Mouse (Mus musculus) forebrain, embryonic 15.5 days (tissue): ENCODE measurements around the gene Cd84. TPM values are rescaled to one million over a fixed set of nuclear protein-coding genes. Genes with fewer than 3 reads are reported as not detected.

ENCODE experiments used
- ATAC-seq: fragments of 200-750 bp; cut with Nextera tagmentation; replicated peaks from 2 replicates; pipeline ENCODE4 v1.8.0; 2017; ENCODE audit warnings: mild to moderate bottlenecking, moderate TSS enrichment, moderate library complexity
- H3K27ac ChIP-seq: fragments of 300-500 bp; sonication (generic); replicated peaks from 2 replicates; pipeline ENCODE4 v1.5.1; 2015; ENCODE audit warnings: mild to moderate bottlenecking, inconsistent platforms
- H3K27me3 ChIP-seq: fragments of 300-500 bp; sonication (generic); 2 replicates; pipeline ENCODE4 v1.6.1; 2015; ENCODE audit warnings: inconsistent platforms
- H3K36me3 ChIP-seq: fragments of 300-500 bp; sonication (generic); 2 replicates; pipeline ENCODE4 v1.6.1; 2015; ENCODE audit warnings: mild to moderate bottlenecking, inconsistent platforms
- H3K4me1 ChIP-seq: fragments of 300-500 bp; sonication (generic); 2 replicates; pipeline ENCODE4 v1.6.1; 2015; ENCODE audit warnings: inconsistent platforms
- H3K4me2 ChIP-seq: fragments of 300-500 bp; sonication (generic); replicated peaks from 2 replicates; pipeline ENCODE4 v1.6.1; 2015; ENCODE audit warnings: mild to moderate bottlenecking, inconsistent platforms
- H3K4me3 ChIP-seq: fragments of 300-500 bp; sonication (generic); 2 replicates; pipeline ENCODE4 v1.5.1; 2015; ENCODE audit warnings: mild to moderate bottlenecking, inconsistent platforms
- H3K9ac ChIP-seq: fragments of 300-500 bp; sonication (generic); replicated peaks from 2 replicates; pipeline ENCODE4 v1.6.1; 2015; ENCODE audit warnings: mild to moderate bottlenecking, inconsistent platforms
- H3K9me3 ChIP-seq: fragments of 300-500 bp; sonication (generic); 2 replicates; pipeline ENCODE4 v1.6.1; 2016; ENCODE audit warnings: inconsistent platforms
- whole genome bisulfite sequencing: fragments of 180-500 bp; shearing (Covaris S2); methylation state at CpG from one replicate; pipeline ENCODE4 v1.1.7; 2015; ENCODE audit warnings: mixed read lengths; 5-methylcytosine and 5-hydroxymethylcytosine counted together
- polyA plus RNA-seq: library from polyadenylated mRNA; unstranded; fragments of >200 nt; fragmentation: Nextera tagmentation; extraction: Ambion mirVana; gene quantifications from 2 replicates; pipeline ENCODE4 v1.2.1, GENCODE M21; 2015

The Cd84 gene
- polyA plus RNA-seq, 1 experiment from 2014 or later, result 1.3 TPM

DNA sequence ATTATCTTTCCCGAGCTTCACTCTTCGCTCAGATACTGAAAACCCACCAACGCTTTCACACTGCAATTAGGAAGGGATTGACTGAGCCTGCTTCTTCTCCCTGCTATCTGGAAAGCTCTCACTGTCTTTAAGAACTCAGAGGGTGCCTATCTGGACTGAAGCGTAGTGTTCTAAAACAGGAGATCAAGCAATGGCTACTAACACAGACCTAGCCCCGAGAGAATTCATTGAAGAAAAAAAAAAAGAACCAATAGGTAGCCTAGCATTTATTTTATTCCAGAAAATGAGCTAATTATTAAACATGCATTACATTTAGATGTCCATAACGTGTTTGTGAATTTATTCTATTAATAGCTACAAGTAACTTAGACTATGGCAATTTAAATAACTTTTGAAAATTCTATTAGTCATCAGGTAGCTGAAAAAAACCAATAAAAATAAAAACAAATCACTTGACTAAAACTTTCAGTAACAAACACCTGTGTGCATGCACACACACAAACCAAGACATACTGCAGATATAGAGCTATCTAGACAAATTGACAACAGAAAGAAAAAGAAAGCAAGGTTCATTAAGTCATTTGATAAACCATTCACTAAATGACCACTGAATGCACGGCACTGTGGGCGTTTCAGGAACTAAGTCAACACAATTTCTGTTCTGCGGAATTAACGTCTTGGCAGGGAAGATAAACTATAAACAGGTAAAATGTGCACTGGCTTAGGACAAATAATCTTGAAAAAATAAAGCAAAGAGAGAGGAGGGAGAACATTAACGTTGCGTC lies 78.8 kb downstream of the Cd84 start:
- ATAC-seq, result no peak
- 87% methylated on average over 12 of the region's 12 CpGs for WGBS

DNA sequence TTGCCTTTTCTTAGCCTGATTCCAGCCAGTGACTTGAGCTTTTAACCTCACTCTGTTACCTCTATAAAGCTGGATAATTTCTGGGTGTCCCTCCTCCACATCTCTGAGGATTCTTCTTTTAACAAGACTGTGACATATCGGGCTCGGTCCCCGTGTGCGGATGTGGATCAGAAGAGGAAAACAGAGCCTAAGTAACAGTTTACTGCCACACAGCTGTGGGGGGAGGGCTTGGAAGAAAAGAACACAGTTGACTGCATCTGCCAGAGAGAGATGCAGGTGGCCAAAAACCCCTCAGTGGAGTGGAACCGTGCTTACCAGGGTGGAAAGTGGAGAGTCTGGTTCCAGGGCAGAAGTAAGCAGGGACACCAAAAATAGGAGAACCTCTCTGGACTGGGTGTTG lies 79.7 kb downstream of the Cd84 start:
- Histone ChIP-seq H3K4me2 (no peak overlapping the region), H3K4me3 (no peak overlapping the region), H3K36me3 (no peaks in the 10 kb centered on the region), H3K4me1 (no peaks in the 10 kb centered on the region), H3K9me3 (no peaks in the 10 kb centered on the region), H3K9ac (no peak overlapping the region), H3K27me3 (no peaks in the 10 kb centered on the region), H3K27ac (no peak overlapping the region)
- no peak for ATAC-seq
- 85% methylated on average over 5 of the region's 5 CpGs for WGBS

More for the DNA sequence above, 78.8 kb downstream of the Cd84 start:
- Histone ChIP-seq H3K9ac (no peak overlapping the region), H3K27ac (no peak overlapping the region), H3K9me3 (no peaks in the 10 kb centered on the region), H3K4me3 (no peak overlapping the region), H3K4me1 (no peaks in the 10 kb centered on the region), H3K36me3 (no peaks in the 10 kb centered on the region), H3K4me2 (no peak overlapping the region), H3K27me3 (no peaks in the 10 kb centered on the region)

DNA sequence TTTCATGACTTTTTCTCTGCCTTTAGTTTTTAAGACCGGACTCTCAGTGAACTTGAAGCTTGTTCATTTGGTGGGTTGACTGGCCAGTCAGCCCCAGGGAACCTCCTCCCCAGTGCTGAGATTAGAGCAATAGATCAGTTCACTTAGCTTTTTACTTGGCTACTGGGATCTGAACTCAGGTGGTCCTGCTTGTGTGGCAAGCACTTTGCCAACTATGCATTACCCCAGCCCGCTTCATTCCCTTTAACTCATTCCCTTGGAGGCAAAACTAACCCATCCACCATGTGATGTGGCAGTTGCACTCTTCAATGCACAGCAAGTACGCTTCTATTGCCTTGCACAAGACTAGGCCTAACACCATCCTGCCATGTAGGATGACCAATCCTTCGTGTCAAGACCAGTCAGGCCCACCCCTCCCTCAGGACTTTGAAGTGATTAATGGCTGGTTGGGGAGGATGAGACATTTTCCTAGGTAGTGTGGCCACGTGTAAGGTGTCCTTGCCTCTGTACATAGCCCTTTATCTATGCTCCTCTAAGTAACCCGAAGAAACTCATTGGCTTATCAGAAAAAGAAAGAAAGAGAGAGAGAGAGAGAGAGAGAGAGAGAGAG lies 80.5 kb downstream of the Cd84 start:
- H3K27me3 ChIP-seq, result no peaks in the 10 kb centered on the region
- no peaks in the 10 kb centered on the region for H3K4me1 ChIP-seq
- H3K9me3 ChIP-seq, result no peaks in the 10 kb centered on the region
- no peak overlapping the region for H3K9ac ChIP-seq
- ATAC-seq, result no peak
- 85% methylated on average over 6 of the region's 6 CpGs for WGBS
- no peak overlapping the region for H3K4me3 ChIP-seq
- H3K4me2 ChIP-seq, result no peak overlapping the region
- no peak overlapping the region for H3K27ac ChIP-seq
- H3K36me3 ChIP-seq, result no peaks in the 10 kb centered on the region

- Histone ChIP-seq H3K4me3 (no peak overlapping the region), H3K27me3 (no peaks in the 10 kb centered on the region), H3K9me3 (no peaks in the 10 kb centered on the region), H3K36me3 (no peaks in the 10 kb centered on the region), H3K9ac (no peak overlapping the region), H3K4me1 (no peaks in the 10 kb centered on the region), H3K4me2 (no peak overlapping the region), H3K27ac (no peak overlapping the region)
- ATAC-seq, result no peak
- WGBS, result 90% methylated on average over 9 of the region's 9 CpGs
These were observed 81.6 kb downstream of the Cd84 start for GRCm38 (mm10) chr1:171920989-171921621.

- Histone ChIP-seq H3K4me3 (no peak overlapping the region), H3K27ac (no peak overlapping the region), H3K4me1 (no peaks in the 10 kb centered on the region), H3K36me3 (no peaks in the 10 kb centered on the region), H3K27me3 (no peaks in the 10 kb centered on the region), H3K4me2 (no peak overlapping the region), H3K9ac (no peak overlapping the region), H3K9me3 (no peaks in the 10 kb centered on the region)
- no peak for ATAC-seq
- 81% methylated on average over 2 of the region's 2 CpGs for WGBS
These were observed 82.1 kb downstream of the Cd84 start for GRCm38 (mm10) chr1:171921641-171922040.

DNA sequence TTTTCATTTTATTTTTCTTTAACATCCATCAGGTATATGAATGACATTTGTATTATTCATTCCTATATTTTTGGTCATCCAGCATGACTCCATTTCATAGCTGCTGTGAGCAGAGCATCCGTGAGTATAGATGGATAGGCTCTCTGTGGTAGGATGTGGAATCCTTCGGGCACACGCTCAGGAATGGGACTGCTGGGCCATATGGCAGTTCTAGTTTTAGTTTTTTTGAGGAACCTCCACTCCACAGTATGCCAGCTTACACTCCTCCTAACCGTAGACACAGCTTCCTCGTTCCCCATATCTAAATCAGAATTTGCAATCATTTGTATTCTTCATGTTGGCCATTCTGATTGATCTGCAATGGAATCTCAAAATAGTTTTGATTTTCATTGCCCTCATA lies 83.3 kb downstream of the Cd84 start:
- Histone ChIP-seq H3K27ac (no peak overlapping the region), H3K27me3 (no peaks in the 10 kb centered on the region), H3K4me3 (no peak overlapping the region), H3K9ac (no peak overlapping the region), H3K9me3 (no peaks in the 10 kb centered on the region), H3K4me2 (no peak overlapping the region), H3K36me3 (no peaks in the 10 kb centered on the region), H3K4me1 (no peaks in the 10 kb centered on the region)
- ATAC-seq, result no peak
- 94% methylated on average over 5 of the region's 5 CpGs for WGBS

DNA sequence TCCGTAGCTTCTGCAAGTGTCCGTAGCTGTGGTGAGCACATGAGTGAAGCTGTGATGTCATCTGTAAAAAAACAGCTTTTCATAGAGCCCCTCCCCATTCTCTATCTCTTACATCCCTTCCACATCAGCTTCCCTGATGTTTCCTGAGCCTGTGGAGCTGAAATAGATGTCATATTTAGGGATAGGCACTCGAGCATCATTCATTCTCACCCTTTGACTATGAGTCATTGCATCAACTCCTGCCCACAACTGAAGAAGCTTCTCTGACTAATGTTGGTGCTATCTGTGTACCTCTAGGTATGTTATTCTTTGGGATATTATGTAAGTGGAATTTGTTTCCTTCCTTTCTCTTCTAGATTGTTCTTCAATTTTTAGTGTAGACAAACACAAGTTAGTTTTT lies 85.4 kb downstream of the Cd84 start:
- H3K27ac ChIP-seq, result no peak overlapping the region

GRCm38 (mm10) chr1:171933851-171934250 lies 94.4 kb downstream of the Cd84 start:
- Histone ChIP-seq H3K4me2 (no peak overlapping the region), H3K4me3 (no peak overlapping the region), H3K9ac (no peak overlapping the region), H3K27ac (no peak overlapping the region), H3K9me3 (no peaks in the 10 kb centered on the region), H3K36me3 (no peaks in the 10 kb centered on the region), H3K27me3 (no peaks in the 10 kb centered on the region), H3K4me1 (peaks cover 4% of the 10 kb centered on the region; the same call in 1 of the 2 replicates)
- ATAC-seq, result no peak
- WGBS, result 47% methylated on average over 3 of the region's 3 CpGs

More for the DNA sequence above, 85.4 kb downstream of the Cd84 start:
- no peak for ATAC-seq
- no peaks in the 10 kb centered on the region for H3K4me1 ChIP-seq
- H3K9me3 ChIP-seq, result no peaks in the 10 kb centered on the region
- H3K36me3 ChIP-seq, result no peaks in the 10 kb centered on the region
- 80% methylated on average over 3 of the region's 3 CpGs for WGBS
- no peak overlapping the region for H3K4me2 ChIP-seq
- H3K27me3 ChIP-seq, result no peaks in the 10 kb centered on the region
- H3K4me3 ChIP-seq, result no peak overlapping the region
- H3K9ac ChIP-seq, result no peak overlapping the region

GRCm38 (mm10) chr1:171938952-171939948 lies 99.8 kb downstream of the Cd84 start:
- WGBS, result 84% methylated on average over 14 of the region's 14 CpGs
- no peaks in the 10 kb centered on the region for H3K27me3 ChIP-seq
- H3K36me3 ChIP-seq, result no peaks in the 10 kb centered on the region
- no peak overlapping the region for H3K4me3 ChIP-seq
- H3K9ac ChIP-seq, result no peak overlapping the region
- peaks cover 3% of the 10 kb centered on the region; the same call in 1 of the 2 replicates for H3K4me1 ChIP-seq
- H3K9me3 ChIP-seq, result no peaks in the 10 kb centered on the region
- H3K27ac ChIP-seq, result no peak overlapping the region
- H3K4me2 ChIP-seq, result no peak overlapping the region
- no peak for ATAC-seq
